Mouse (Mus musculus) cerebellum, adult 2 months (tissue): Measurements from ENCODE around the gene Nudt13.

Experiments
- CTCF ChIP-seq: fragments of 200-500 bp; IDR thresholded peaks from 2 replicates; pipeline ENCODE4 v1.5.1; 2011; ENCODE audit warnings: low read depth, mild to moderate bottlenecking, control low read depth, low read length, moderate library complexity, borderline replicate concordance; ENCODE audit not compliant: insufficient read depth
- POLR2A ChIP-seq: fragments of 200-500 bp; IDR thresholded peaks from 2 replicates; pipeline ENCODE4 v1.6.1; 2011; ENCODE audit warnings: low read length, control low read depth, borderline replicate concordance; ENCODE audit not compliant: insufficient read depth

DNA sequence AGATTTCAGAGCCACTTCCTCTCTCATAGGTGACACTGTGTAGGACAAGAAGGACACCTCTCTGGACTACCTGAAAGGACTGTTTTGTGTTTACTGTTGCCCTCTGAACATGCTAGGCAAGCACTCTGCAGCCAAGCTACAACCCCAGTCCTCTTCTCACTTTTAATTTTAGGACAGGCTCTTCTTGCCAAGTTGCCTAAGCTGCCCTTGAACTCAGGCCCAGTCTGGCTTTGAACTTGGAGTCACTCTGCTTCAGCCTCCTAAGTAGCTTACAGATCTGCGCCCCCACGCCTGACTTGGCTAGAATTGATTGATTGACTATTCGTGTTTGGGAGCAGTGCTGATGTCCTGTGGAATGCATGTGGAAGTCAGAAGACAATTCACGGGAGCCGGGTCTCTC is 48.6 kb upstream of the Nudt13 start:
- TF ChIP-seq CTCF: no peak
- TF ChIP-seq POLR2A: no peak
